Mouse (Mus musculus): ENCODE measurements around the gene Noto. TPM values are rescaled to one million over a fixed set of nuclear protein-coding genes. Genes with fewer than 3 reads are reported as not detected.

The Noto gene
- polyA plus RNA-seq, 1 experiment: not detected

- TF ChIP-seq POLR2A (IDR thresholded peaks at IDR 0.05; ENCODE audit: low read depth, low read length) (no peak), CTCF (IDR thresholded peaks at IDR 0.05; ENCODE audit: borderline replicate concordance, insufficient read depth, low read length) (no peak)
Measured at GRCm38 (mm10) chr6:85382791-85383190, 40.9 kb upstream of the Noto start.

GRCm38 (mm10) chr6:85388608-85389007 lies 35.1 kb upstream of the Noto start:
- Histone ChIP-seq H3K4me1 (ENCODE audit: control insufficient read depth, insufficient read depth, low read length) (no peaks in the 10 kb centered on the region), H3K27ac (ENCODE audit: insufficient read depth, low read length) (no peak overlapping the region), H3K4me3 (ENCODE audit: insufficient read depth, low read length) (no peak overlapping the region)
- TF ChIP-seq POLR2A (IDR thresholded peaks at IDR 0.05; ENCODE audit: low read depth, low read length) (no peak), CTCF (IDR thresholded peaks at IDR 0.05; ENCODE audit: borderline replicate concordance, insufficient read depth, low read length) (no peak)

More at GRCm38 (mm10) chr6:85382791-85383190, 40.9 kb upstream of the Noto start:
- no peak overlapping the region for H3K4me3 ChIP-seq (ENCODE audit: insufficient read depth, low read length)
- peak overlapping the region; percentile 69 for H3K27ac ChIP-seq (ENCODE audit: insufficient read depth, low read length)
- H3K4me1 ChIP-seq (ENCODE audit: control insufficient read depth, insufficient read depth, low read length): peaks cover 9% of the 10 kb centered on the region

DNA sequence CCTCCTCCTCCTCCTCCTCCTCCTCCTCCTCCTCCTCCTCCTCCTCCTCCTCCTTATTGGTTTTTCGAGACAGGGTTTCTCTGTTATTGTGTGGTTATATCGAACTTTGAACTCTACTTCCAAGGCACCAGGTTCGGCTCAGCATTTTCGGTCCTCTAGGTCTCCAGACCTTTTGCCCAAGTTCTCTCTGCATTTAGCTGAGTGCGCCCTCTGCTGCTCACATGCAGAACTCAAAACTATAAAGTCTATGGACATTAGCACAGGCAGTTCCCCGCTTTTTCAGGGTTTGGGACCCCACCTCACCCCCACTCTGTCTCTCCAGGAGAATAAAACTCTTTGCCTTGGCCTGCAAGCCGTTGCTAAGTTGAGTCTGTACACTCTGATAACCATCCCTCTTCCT lies 31.9 kb upstream of the Noto start:
- Histone ChIP-seq H3K4me1 (ENCODE audit: control insufficient read depth, insufficient read depth, low read length) (no peaks in the 10 kb centered on the region), H3K27ac (ENCODE audit: insufficient read depth, low read length) (no peak overlapping the region), H3K4me3 (ENCODE audit: insufficient read depth, low read length) (no peak overlapping the region)
- peak; percentile 64; the same call in 1 of the 2 replicates for TF ChIP-seq CTCF (IDR thresholded peaks at IDR 0.05; ENCODE audit: borderline replicate concordance, insufficient read depth, low read length)
- TF ChIP-seq POLR2A (IDR thresholded peaks at IDR 0.05; ENCODE audit: low read depth, low read length): no peak

GRCm38 (mm10) chr6:85395360-85395759 lies 28.3 kb upstream of the Noto start:
- H3K4me3 ChIP-seq (ENCODE audit: insufficient read depth, low read length): no peak overlapping the region
- H3K27ac ChIP-seq (ENCODE audit: insufficient read depth, low read length): no peak overlapping the region
- TF ChIP-seq CTCF (IDR thresholded peaks at IDR 0.05; ENCODE audit: borderline replicate concordance, insufficient read depth, low read length): no peak
- TF ChIP-seq POLR2A (IDR thresholded peaks at IDR 0.05; ENCODE audit: low read depth, low read length): no peak
- H3K4me1 ChIP-seq (ENCODE audit: control insufficient read depth, insufficient read depth, low read length): no peaks in the 10 kb centered on the region

GRCm38 (mm10) chr6:85397165-85397564 lies 26.5 kb upstream of the Noto start:
- H3K27ac ChIP-seq (ENCODE audit: insufficient read depth, low read length): no peak overlapping the region
- no peak overlapping the region for H3K4me3 ChIP-seq (ENCODE audit: insufficient read depth, low read length)
- H3K4me1 ChIP-seq (ENCODE audit: control insufficient read depth, insufficient read depth, low read length): no peaks in the 10 kb centered on the region
- TF ChIP-seq CTCF (IDR thresholded peaks at IDR 0.05; ENCODE audit: borderline replicate concordance, insufficient read depth, low read length) (peak; percentile 60; the same call in 1 of the 2 replicates), POLR2A (IDR thresholded peaks at IDR 0.05; ENCODE audit: low read depth, low read length) (no peak)

DNA sequence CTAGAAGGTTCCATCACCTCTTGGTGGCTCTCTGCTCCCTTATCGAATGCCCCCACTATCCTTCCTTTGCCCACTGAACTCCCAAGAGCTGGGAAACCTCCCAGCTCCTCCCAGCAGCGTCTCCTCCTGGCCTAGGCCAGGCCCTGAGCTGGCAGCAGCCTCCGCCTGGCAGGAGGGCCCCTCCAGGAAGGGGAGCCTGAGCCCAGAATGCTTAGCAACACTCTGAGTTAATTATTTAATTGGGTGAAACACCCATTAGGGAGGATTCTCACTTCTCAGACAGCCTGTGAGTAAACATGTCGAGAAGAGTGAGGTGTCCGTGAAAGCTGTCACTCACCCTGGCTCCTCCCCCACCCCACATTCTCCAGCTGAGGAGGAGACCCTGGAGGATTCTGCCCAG lies 24.0 kb upstream of the Noto start:
- H3K27ac ChIP-seq (ENCODE audit: insufficient read depth, low read length): no peak overlapping the region
- no peak for TF ChIP-seq CTCF (IDR thresholded peaks at IDR 0.05; ENCODE audit: borderline replicate concordance, insufficient read depth, low read length)
- no peak for TF ChIP-seq POLR2A (IDR thresholded peaks at IDR 0.05; ENCODE audit: low read depth, low read length)
- no peaks in the 10 kb centered on the region for H3K4me1 ChIP-seq (ENCODE audit: control insufficient read depth, insufficient read depth, low read length)
- no peak overlapping the region for H3K4me3 ChIP-seq (ENCODE audit: insufficient read depth, low read length)

- TF ChIP-seq POLR2A (IDR thresholded peaks at IDR 0.05; ENCODE audit: low read depth, low read length): no peak
- no peak for TF ChIP-seq CTCF (IDR thresholded peaks at IDR 0.05; ENCODE audit: borderline replicate concordance, insufficient read depth, low read length)
- Histone ChIP-seq H3K27ac (ENCODE audit: insufficient read depth, low read length) (no peak overlapping the region), H3K4me3 (ENCODE audit: insufficient read depth, low read length) (no peak overlapping the region), H3K4me1 (ENCODE audit: control insufficient read depth, insufficient read depth, low read length) (no peaks in the 10 kb centered on the region)
Measured at GRCm38 (mm10) chr6:85402613-85403012, 21.1 kb upstream of the Noto start.

GRCm38 (mm10) chr6:85403039-85403438 lies 20.6 kb upstream of the Noto start:
- no peak for TF ChIP-seq CTCF (IDR thresholded peaks at IDR 0.05; ENCODE audit: borderline replicate concordance, insufficient read depth, low read length)
- no peak for TF ChIP-seq POLR2A (IDR thresholded peaks at IDR 0.05; ENCODE audit: low read depth, low read length)

GRCm38 (mm10) chr6:85409003-85409402 lies 14.7 kb upstream of the Noto start:
- H3K27ac ChIP-seq (ENCODE audit: insufficient read depth, low read length): no peak overlapping the region
- no peaks in the 10 kb centered on the region for H3K4me1 ChIP-seq (ENCODE audit: control insufficient read depth, insufficient read depth, low read length)
- H3K4me3 ChIP-seq (ENCODE audit: insufficient read depth, low read length): no peak overlapping the region
- no peak for TF ChIP-seq POLR2A (IDR thresholded peaks at IDR 0.05; ENCODE audit: low read depth, low read length)
- TF ChIP-seq CTCF (IDR thresholded peaks at IDR 0.05; ENCODE audit: borderline replicate concordance, insufficient read depth, low read length): no peak

More at GRCm38 (mm10) chr6:85403039-85403438, 20.6 kb upstream of the Noto start:
- no peaks in the 10 kb centered on the region for H3K4me1 ChIP-seq (ENCODE audit: control insufficient read depth, insufficient read depth, low read length)
- H3K27ac ChIP-seq (ENCODE audit: insufficient read depth, low read length): no peak overlapping the region
- H3K4me3 ChIP-seq (ENCODE audit: insufficient read depth, low read length): no peak overlapping the region

GRCm38 (mm10) chr6:85410771-85411273 lies 12.9 kb upstream of the Noto start:
- TF ChIP-seq POLR2A (IDR thresholded peaks at IDR 0.05; ENCODE audit: low read depth, low read length) (no peak), CTCF (IDR thresholded peaks at IDR 0.05; ENCODE audit: borderline replicate concordance, insufficient read depth, low read length) (peak; percentile 47; the same call in 1 of the 2 replicates)
- H3K4me1 ChIP-seq (ENCODE audit: control insufficient read depth, insufficient read depth, low read length): no peaks in the 10 kb centered on the region
- no peak overlapping the region for H3K27ac ChIP-seq (ENCODE audit: insufficient read depth, low read length)
- no peak overlapping the region for H3K4me3 ChIP-seq (ENCODE audit: insufficient read depth, low read length)
